Mouse (Mus musculus) CH12.LX (cell line): ENCODE measurements at regions not wholly inside any gene's neighbourhood (a gene's known extent, or its start where the extent isn't known, plus 50 kb on each side); places are given as distances from the start of the nearest gene placed in this dataset.

Experiments
- DNase-seq: peaks from one replicate; pipeline ENCODE4 v3.0.0-alpha.2; 2013; ENCODE audit errors: extremely low read depth
- H3K27ac ChIP-seq: 2 replicates; pipeline ENCODE4 v1.5.1; 2012; ENCODE audit warnings: low read depth, mild to moderate bottlenecking, control low read depth, moderate library complexity; ENCODE audit not compliant: insufficient read depth
- H3K27me3 ChIP-seq: replicated peaks from 2 replicates; pipeline ENCODE3; 2012; ENCODE audit warnings: inconsistent platforms
- H3K36me3 ChIP-seq, 2 experiments: replicated peaks in 1 of 2; 2 replicates each; pipeline versions ENCODE3 to v1.6.1; 2012; ENCODE audit warnings: inconsistent platforms in 1 of 2, low read length in 1 of 2, mild to moderate bottlenecking in 1 of 2, mixed read lengths in 1 of 2, moderate library complexity in 1 of 2; ENCODE audit not compliant: control insufficient read depth in 1 of 2, insufficient read depth in 1 of 2
- H3K4me1 ChIP-seq, 2 experiments: 2 replicates each; pipeline ENCODE4 v1.6.1; 2012; ENCODE audit warnings: inconsistent platforms in 1 of 2, moderate library complexity in 1 of 2; ENCODE audit not compliant: insufficient read depth in 2 of 2, control insufficient read depth in 1 of 2
- H3K4me2 ChIP-seq: 2 replicates; pipeline ENCODE4 v1.6.1; 2012; ENCODE audit warnings: low read depth, mild to moderate bottlenecking, control low read depth; ENCODE audit not compliant: poor library complexity, insufficient read depth, severe bottlenecking
- H3K4me3 ChIP-seq, 3 experiments: fragments of 150-350 bp in 1 of 3; sonication (generic) in 1 of 3; replicated peaks in 1 of 3; 2 replicates each; pipeline versions ENCODE3 to v1.5.1; 2011 to 2012; ENCODE audit warnings: low read depth in 2 of 3, low read length in 2 of 3, mild to moderate bottlenecking in 2 of 3, moderate library complexity in 2 of 3, control low read depth in 1 of 3, improper control_type of control experiment in 1 of 3, inconsistent platforms in 1 of 3, mixed read lengths in 1 of 3; ENCODE audit not compliant: poor library complexity in 1 of 3
- H3K79me2 ChIP-seq: replicated peaks from 2 replicates; pipeline ENCODE4 v1.6.1; 2012; ENCODE audit warnings: mild to moderate bottlenecking, moderate library complexity; ENCODE audit not compliant: control insufficient read depth, poor library complexity, insufficient read depth, severe bottlenecking; ENCODE audit errors: extremely low read depth
- H3K9ac ChIP-seq: 2 replicates; pipeline ENCODE4 v1.6.1; 2012; ENCODE audit warnings: low read depth, mild to moderate bottlenecking, control low read depth, moderate library complexity; ENCODE audit not compliant: insufficient read depth
- H3K9me3 ChIP-seq: replicated peaks from 2 replicates; pipeline ENCODE3; 2012; ENCODE audit warnings: low read length, inconsistent platforms, mixed read lengths
- BHLHE40 ChIP-seq: IDR thresholded peaks from 2 replicates; pipeline ENCODE4 v1.6.1; 2011; ENCODE audit warnings: mild to moderate bottlenecking, low read depth, low read length, improper control_type of control experiment
- CHD1 ChIP-seq: IDR thresholded peaks from 2 replicates; pipeline ENCODE4 v1.6.1; 2012; ENCODE audit warnings: low read depth, low read length, improper control_type of control experiment, inconsistent platforms
- CTCF ChIP-seq, 2 experiments: IDR thresholded peaks in 1 of 2; conservative IDR thresholded peaks in 1 of 2; 2 replicates each; pipeline ENCODE4 v1.5.1; 2011 to 2012; ENCODE audit warnings: low read depth in 2 of 2, low read length in 2 of 2, improper control_type of control experiment in 1 of 2, inconsistent platforms in 1 of 2, mild to moderate bottlenecking in 1 of 2, moderate library complexity in 1 of 2
- E2F4 ChIP-seq: IDR thresholded peaks from 2 replicates; pipeline ENCODE4 v1.6.1; 2011; ENCODE audit warnings: low read depth, low read length, improper control_type of control experiment; ENCODE audit not compliant: insufficient replicate concordance
- ELF1 ChIP-seq: IDR thresholded peaks from 2 replicates; pipeline ENCODE4 v1.6.1; 2014; ENCODE audit warnings: low read depth, mild to moderate bottlenecking, inconsistent platforms, low read length, improper control_type of control experiment
- EP300 ChIP-seq: IDR thresholded peaks from 2 replicates; pipeline ENCODE4 v1.6.1; 2011; ENCODE audit warnings: low read length, improper control_type of control experiment
- GABPA ChIP-seq: IDR thresholded peaks from 2 replicates; pipeline ENCODE4 v1.6.1; 2012; ENCODE audit warnings: low read depth, low read length, improper control_type of control experiment, inconsistent platforms; ENCODE audit not compliant: insufficient replicate concordance
- HCFC1 ChIP-seq: IDR thresholded peaks from 2 replicates; pipeline ENCODE4 v1.6.1; 2012; ENCODE audit warnings: low read depth, mild to moderate bottlenecking, inconsistent platforms, low read length, improper control_type of control experiment
- IRF4 ChIP-seq: IDR thresholded peaks from 2 replicates; pipeline ENCODE4 v1.6.1; 2014; ENCODE audit warnings: low read depth, mild to moderate bottlenecking, inconsistent platforms, low read length, improper control_type of control experiment
- JUN ChIP-seq: IDR thresholded peaks from 2 replicates; pipeline ENCODE4 v1.6.1; 2011; ENCODE audit warnings: low read depth, mild to moderate bottlenecking, low read length, improper control_type of control experiment, moderate library complexity; ENCODE audit not compliant: insufficient read depth
- JUND ChIP-seq: conservative IDR thresholded peaks from 2 replicates; pipeline ENCODE4 v1.6.1; 2011; ENCODE audit warnings: low read depth, low read length, improper control_type of control experiment
- KAT2A ChIP-seq: IDR thresholded peaks from 2 replicates; pipeline ENCODE4 v1.6.1; 2012; ENCODE audit warnings: low read length, improper control_type of control experiment, inconsistent platforms; ENCODE audit not compliant: insufficient replicate concordance
- MAFK ChIP-seq: IDR thresholded peaks from 2 replicates; pipeline ENCODE4 v1.6.1; 2011; ENCODE audit warnings: low read length, improper control_type of control experiment; ENCODE audit not compliant: insufficient replicate concordance
- MAX ChIP-seq: IDR thresholded peaks from 2 replicates; pipeline ENCODE4 v1.6.1; 2011; ENCODE audit warnings: low read length, improper control_type of control experiment
- MAZ ChIP-seq: IDR thresholded peaks from 2 replicates; pipeline ENCODE4 v1.6.1; 2012; ENCODE audit warnings: low read depth, mild to moderate bottlenecking, inconsistent platforms, low read length, improper control_type of control experiment, moderate library complexity
- MXI1 ChIP-seq: IDR thresholded peaks from 2 replicates; pipeline ENCODE4 v1.6.1; 2011; ENCODE audit warnings: mild to moderate bottlenecking, low read depth, low read length, improper control_type of control experiment
- MYC ChIP-seq: IDR thresholded peaks from 2 replicates; pipeline ENCODE4 v1.6.1; 2011; ENCODE audit warnings: low read depth, mild to moderate bottlenecking, improper control_type of control experiment, low read length
- NELFE ChIP-seq: IDR thresholded peaks from 2 replicates; pipeline ENCODE4 v1.6.1; 2011; ENCODE audit warnings: low read depth, low read length, improper control_type of control experiment
- PAX5 ChIP-seq: IDR thresholded peaks from 2 replicates; pipeline ENCODE4 v1.6.1; 2012; ENCODE audit warnings: low read length, inconsistent platforms, mixed read lengths
- RAD21 ChIP-seq: IDR thresholded peaks from 2 replicates; pipeline ENCODE4 v1.6.1; 2011; ENCODE audit warnings: low read depth, mild to moderate bottlenecking, low read length, improper control_type of control experiment, moderate library complexity
- SIN3A ChIP-seq: IDR thresholded peaks from 2 replicates; pipeline ENCODE4 v1.6.1; 2012; ENCODE audit warnings: low read length, improper control_type of control experiment, inconsistent platforms
- SMC3 ChIP-seq: IDR thresholded peaks from 2 replicates; pipeline ENCODE4 v1.6.1; 2011; ENCODE audit warnings: low read depth, low read length, improper control_type of control experiment
- TBP ChIP-seq: conservative IDR thresholded peaks from 2 replicates; pipeline ENCODE4 v1.6.1; 2011; ENCODE audit warnings: low read depth, low read length, improper control_type of control experiment
- TCF12 ChIP-seq: IDR thresholded peaks from 2 replicates; pipeline ENCODE4 v1.6.1; 2014; ENCODE audit warnings: low read depth, mild to moderate bottlenecking, inconsistent platforms, low read length, improper control_type of control experiment
- USF1 ChIP-seq: IDR thresholded peaks from 2 replicates; pipeline ENCODE4 v1.6.1; 2014; ENCODE audit warnings: low read depth, mild to moderate bottlenecking, inconsistent platforms, low read length, improper control_type of control experiment
- USF2 ChIP-seq: conservative IDR thresholded peaks from 2 replicates; pipeline ENCODE4 v1.6.1; 2011; ENCODE audit warnings: low read depth, low read length, improper control_type of control experiment
- ZC3H11A ChIP-seq: IDR thresholded peaks from 2 replicates; pipeline ENCODE4 v1.6.1; 2012; ENCODE audit warnings: low read depth, mild to moderate bottlenecking, inconsistent platforms, low read length, improper control_type of control experiment
- ZKSCAN1 ChIP-seq: IDR thresholded peaks from 2 replicates; pipeline ENCODE4 v1.6.1; 2012; ENCODE audit warnings: low read depth, inconsistent platforms, low read length, improper control_type of control experiment, borderline replicate concordance
- ZMIZ1 ChIP-seq: IDR thresholded peaks from 2 replicates; pipeline ENCODE4 v1.6.1; 2012; ENCODE audit warnings: low read depth, mild to moderate bottlenecking, inconsistent platforms, low read length, improper control_type of control experiment
- ZNF384 ChIP-seq: IDR thresholded peaks from 2 replicates; pipeline ENCODE4 v1.6.1; 2012; ENCODE audit warnings: low read depth, low read length, improper control_type of control experiment, inconsistent platforms
- dilution Hi-C: fragments of 300-500 bp; cut with MboI; formaldehyde crosslinking; loops from 2 replicates; pipeline ENCODE4 v1.14.3; 2020; ENCODE audit warnings: low sequenced_read_pairs; ENCODE audit not compliant: extremely low pct_unique_long_range_greater_than_20kb, extremely low pct_ligation_motif_present
- in situ Hi-C: fragments of 300-500 bp; cut with MboI; formaldehyde crosslinking; loops from 3 replicates; pipeline ENCODE4 v1.14.3; 2019; ENCODE audit warnings: low sequenced_read_pairs, low pct_ligation_motif_present, low pct_unique_long_range_greater_than_20kb, mixed read lengths

GRCm38 (mm10) chr1:157018726-157019125 lies 79.3 kb upstream of the Ralgps2 start:
- TF ChIP-seq E2F4 (no peak), ZKSCAN1 (no peak), MAX (no peak), ZC3H11A (no peak), ELF1 (peak; percentile 64), SIN3A (0 out of 2 replicates have a peak, but pooled peaks have one; percentile 0), TBP (no peak), JUN (no peak), NELFE (no peak), PAX5 (no peak), IRF4 (no peak), TCF12 (no peak), RAD21 (no peak)
- Histone ChIP-seq H3K4me3 (no peak overlapping the region), H3K9ac (peak overlapping the region; percentile 57), H3K27me3 (no peaks in the 10 kb centered on the region), H3K4me2 (peak overlapping the region; percentile 81), H3K4me1 (peaks cover 39 to 93% of the 10 kb centered on the region in 2 experiments), H3K27ac (peak overlapping the region; percentile 91), H3K36me3 (no peaks in the 10 kb centered on the region), H3K9me3 (no peaks in the 10 kb centered on the region), H3K79me2 (0 out of 2 replicates have a peak, but pooled peaks cover 2% of the 10 kb centered on the region)
- dilution Hi-C loops, result no loop called here
- in situ Hi-C loops, result no loop called here
- DNase-seq, result no peak

- peak overlapping the region; percentile 89 for H3K4me2 ChIP-seq
- dilution Hi-C loops, result no loop called here
- in situ Hi-C loops, result no loop called here
- H3K27me3 ChIP-seq, result no peaks in the 10 kb centered on the region
- no peak overlapping the region for H3K4me3 ChIP-seq
- DNase-seq, result peak; percentile 91
- peak overlapping the region; percentile 94 for H3K27ac ChIP-seq
- H3K9ac ChIP-seq, result peak overlapping the region; percentile 52
- no peaks in the 10 kb centered on the region for H3K9me3 ChIP-seq
- 0 out of 2 replicates have a peak, but pooled peaks cover 2% of the 10 kb centered on the region for H3K79me2 ChIP-seq
- H3K4me1 ChIP-seq, result peaks cover 41 to 93% of the 10 kb centered on the region in 2 experiments
- no peaks in the 10 kb centered on the region for H3K36me3 ChIP-seq
- TF ChIP-seq RAD21 (peak; percentile 26), EP300 (peak; percentile 96), USF1 (no peak), TCF12 (peak; percentile 98), ZNF384 (no peak), MAFK (peak; percentile 86), JUND (peak; percentile 76), BHLHE40 (peak; percentile 86), MYC (peak; percentile 72), SMC3 (peak; percentile 43), IRF4 (peak; percentile 91), GABPA (no peak), ZMIZ1 (no peak), CTCF (conservative IDR thresholded peaks at IDR 0.05 in 1 of 2, IDR thresholded peaks at IDR 0.05 in 1 of 2; ENCODE audit: low read depth in 2 of 2, low read length in 2 of 2) (no peak), KAT2A (0 out of 2 replicates have a peak, but pooled peaks have one; percentile 33), ZC3H11A (no peak), MAZ (no peak), USF2 (no peak), HCFC1 (no peak), JUN (peak; percentile 45; the same call in 1 of the 2 replicates), MAX (peak; percentile 82), MXI1 (no peak; the same call in 1 of the 2 replicates), PAX5 (no peak), E2F4 (no peak), CHD1 (no peak; the same call in 1 of the 2 replicates), NELFE (no peak)
Observed at GRCm38 (mm10) chr1:157017198-157017994, 78.0 kb upstream of the Ralgps2 start.
